Mouse (Mus musculus) stomach, embryonic 16.5 days (tissue): ENCODE data around the gene Camsap3. TPM values are rescaled to one million over a fixed set of nuclear protein-coding genes. Genes with fewer than 3 reads are reported as not detected.

ENCODE experiments used
- ATAC-seq: fragments of 200-750 bp; cut with Nextera tagmentation; 2 replicates; pipeline ENCODE4 v1.8.0; 2017; ENCODE audit warnings: moderate number of reproducible peaks, moderate TSS enrichment; ENCODE audit not compliant: insufficient read depth, low FRiP score
- H3K27ac ChIP-seq: fragments of 300-500 bp; sonication (generic); 2 replicates; pipeline ENCODE4 v1.5.1; 2014; ENCODE audit warnings: low read length
- H3K27me3 ChIP-seq: fragments of 300-500 bp; sonication (generic); 2 replicates; pipeline ENCODE4 v1.6.1; 2014; ENCODE audit warnings: low read length, control low read depth, mixed read lengths; ENCODE audit not compliant: control insufficient read depth, insufficient read depth
- H3K36me3 ChIP-seq: fragments of 300-500 bp; sonication (generic); 2 replicates; pipeline ENCODE4 v1.6.1; 2014; ENCODE audit warnings: low read length; ENCODE audit not compliant: control insufficient read depth, insufficient read depth
- H3K4me1 ChIP-seq: fragments of 300-500 bp; sonication (generic); 2 replicates; pipeline ENCODE4 v1.6.1; 2014; ENCODE audit warnings: low read length, control low read depth, mixed read lengths; ENCODE audit not compliant: control insufficient read depth, insufficient read depth
- H3K4me2 ChIP-seq: fragments of 300-500 bp; sonication (generic); 2 replicates; pipeline ENCODE4 v1.6.1; 2014; ENCODE audit warnings: low read depth, low read length, mixed read lengths
- H3K4me3 ChIP-seq: fragments of 300-500 bp; sonication (generic); replicated peaks from 2 replicates; pipeline ENCODE4 v1.5.1; 2014; ENCODE audit warnings: mild to moderate bottlenecking, low read length
- H3K9ac ChIP-seq: fragments of 300-500 bp; sonication (generic); 2 replicates; pipeline ENCODE4 v1.6.1; 2014; ENCODE audit warnings: low read length
- H3K9me3 ChIP-seq: fragments of 300-500 bp; sonication (generic); replicated peaks from 2 replicates; pipeline ENCODE4 v1.6.1; 2016; ENCODE audit warnings: low read length, control low read depth; ENCODE audit not compliant: control insufficient read depth
- WGBS: fragments of 180-500 bp; shearing (Covaris S2); extraction: QIAGEN DNeasy Blood & Tissue Kit; methylation state at CpG from one replicate; pipeline ENCODE4 v1.1.7; 2014; 5-methylcytosine and 5-hydroxymethylcytosine counted together
- polyA plus RNA-seq: library from polyadenylated mRNA; unstranded; fragments of >200 nt; fragmentation: Nextera tagmentation; extraction: Ambion mirVana; gene quantifications from 2 replicates; pipeline ENCODE4 v1.2.1, GENCODE M21; 2015

Camsap3 gene
- polyA plus RNA-seq, 1 experiment from 2014 or later, result 11.5 TPM

GRCm38 (mm10) chr8:3609816-3610150, 22.7 kb downstream of the Camsap3 start:
- peaks cover 17% of the 10 kb centered on the region for H3K36me3 ChIP-seq
- peak overlapping the region; percentile 56; the same call in 1 of the 2 replicates for H3K27ac ChIP-seq
- WGBS, result 63% methylated on average over 6 of the region's 6 CpGs
- no peaks in the 10 kb centered on the region for H3K4me1 ChIP-seq
- no peak overlapping the region for H3K4me3 ChIP-seq
- peak; percentile 31; the same call in 1 of the 2 replicates for ATAC-seq
- no peaks in the 10 kb centered on the region for H3K9me3 ChIP-seq
- no peak overlapping the region for H3K4me2 ChIP-seq
- no peaks in the 10 kb centered on the region for H3K27me3 ChIP-seq
- H3K9ac ChIP-seq, result no peak overlapping the region

DNA sequence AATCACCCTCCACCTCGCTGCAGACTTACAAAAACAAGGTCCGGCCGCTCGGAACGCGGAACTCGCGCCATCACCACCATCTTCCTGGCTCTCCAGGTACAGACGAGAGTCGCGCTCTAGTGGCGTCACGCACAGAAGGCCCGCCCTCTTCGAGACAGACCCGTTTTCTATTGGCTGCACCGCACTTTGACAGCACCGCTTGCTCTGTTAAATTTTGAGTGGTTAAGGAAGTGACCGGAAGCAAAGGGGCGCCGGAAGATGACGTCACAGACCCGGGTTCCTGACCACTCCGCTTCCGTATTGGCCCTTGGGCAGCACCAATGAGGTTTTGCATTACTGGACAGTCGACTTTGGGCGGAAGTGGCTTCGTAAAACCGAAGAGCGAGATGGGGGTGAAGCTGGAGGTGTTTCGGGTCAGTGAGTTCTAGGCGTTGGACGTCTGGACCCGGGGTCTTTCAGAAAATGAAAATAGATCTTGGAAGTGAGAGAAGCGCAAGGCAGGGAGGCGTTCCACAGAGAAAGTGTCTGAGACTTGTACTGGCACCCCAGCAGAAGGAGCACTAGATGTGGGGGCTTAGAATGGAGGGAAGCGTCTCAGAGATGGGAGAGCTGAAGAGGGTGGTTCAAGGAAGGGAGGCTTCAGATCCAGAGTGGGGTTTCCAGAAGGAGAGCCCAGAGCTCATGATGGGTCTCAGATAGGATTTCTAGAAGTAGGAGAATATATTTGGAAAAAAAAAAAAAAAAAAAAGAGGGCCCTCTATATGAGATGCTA, 34.3 kb downstream of the Camsap3 start, which contains the start of the genes Xab2 and Pet100:
Gene Xab2, minus strand, starts transcription at position 118 of the 772 bp plus-strand sequence.
Gene Pet100, plus strand, starts transcription at position 350 of the 772 bp plus-strand sequence.
- WGBS, result under 1% methylated on average over 37 of the region's 37 CpGs
- no peaks in the 10 kb centered on the region for H3K27me3 ChIP-seq
- H3K4me2 ChIP-seq, result peak within 1 kb of the TSS; percentile 96
- ATAC-seq, result peak; percentile 99
- peaks cover 15% of the 10 kb centered on the region; the same call in 1 of the 2 replicates for H3K36me3 ChIP-seq
- H3K4me1 ChIP-seq, result peaks cover 12% of the 10 kb centered on the region
- H3K9ac ChIP-seq, result peak within 1 kb of the TSS; percentile 85
- H3K4me3 ChIP-seq, result peak within 1 kb of the TSS; percentile 95
- H3K9me3 ChIP-seq, result no peaks in the 10 kb centered on the region
- no peak within 1 kb of the TSS for H3K27ac ChIP-seq

DNA sequence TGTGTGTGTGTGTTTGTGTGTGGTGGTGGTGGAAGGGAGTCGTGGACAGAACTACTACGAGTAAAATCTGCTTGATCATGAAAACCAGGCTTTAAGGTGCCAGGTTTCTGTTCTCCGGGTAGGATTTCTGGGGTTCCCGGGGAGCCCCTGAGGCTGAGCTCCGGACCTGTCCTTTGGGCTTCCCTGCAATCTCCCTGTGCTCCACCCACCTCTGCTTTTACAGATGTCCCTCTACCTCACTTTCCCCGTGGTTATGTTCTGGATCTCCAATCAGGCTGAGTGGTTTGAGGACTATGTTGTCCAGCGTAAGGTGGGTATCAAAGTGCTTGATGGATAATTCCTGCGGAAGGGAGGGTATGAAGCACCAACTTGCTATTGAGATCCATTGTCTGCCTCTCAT, 35.0 kb downstream of the Camsap3 start:
- Histone ChIP-seq H3K27ac (no peak overlapping the region), H3K4me1 (peaks cover 12% of the 10 kb centered on the region), H3K27me3 (no peaks in the 10 kb centered on the region), H3K9me3 (no peaks in the 10 kb centered on the region), H3K36me3 (peaks cover 11% of the 10 kb centered on the region; the same call in 1 of the 2 replicates), H3K9ac (peak overlapping the region; percentile 81; the same call in 1 of the 2 replicates), H3K4me2 (peak overlapping the region; percentile 88), H3K4me3 (peak overlapping the region; percentile 95)
- WGBS, result 65% methylated on average over 8 of the region's 8 CpGs
- no peak for ATAC-seq

GRCm38 (mm10) chr8:3625445-3625844, 38.4 kb downstream of the Camsap3 start, which contains the start of gene Pcp2:
Pcp2 (minus strand) TSS chr8:3625545.
- ATAC-seq, result no peak
- WGBS, result 45% methylated on average over 1 of the region's 1 CpGs
- Histone ChIP-seq H3K27ac (no peak within 1 kb of the TSS), H3K4me3 (no peak within 1 kb of the TSS), H3K27me3 (no peaks in the 10 kb centered on the region), H3K4me1 (peaks cover 6% of the 10 kb centered on the region), H3K9me3 (no peaks in the 10 kb centered on the region), H3K9ac (no peak within 1 kb of the TSS), H3K4me2 (no peak within 1 kb of the TSS), H3K36me3 (no peaks in the 10 kb centered on the region)

DNA sequence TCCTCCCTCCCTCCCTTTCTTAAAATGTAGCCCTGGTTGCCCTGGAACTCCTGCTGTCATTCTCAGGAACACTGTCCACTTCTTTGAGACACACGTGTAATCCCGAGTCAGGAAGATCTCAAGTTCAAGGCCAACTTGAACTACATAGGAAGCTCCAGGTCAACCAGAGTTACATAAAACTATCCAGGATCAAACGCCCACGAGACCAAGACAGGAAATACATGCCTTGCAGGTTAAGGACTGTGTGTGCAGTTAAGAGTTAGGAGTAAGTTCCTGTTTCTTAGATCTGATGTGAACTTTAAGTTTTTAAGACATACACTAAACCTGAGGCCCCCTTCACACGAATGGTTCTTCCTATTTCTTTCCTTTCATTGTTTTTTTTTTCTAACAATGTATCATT, 39.9 kb downstream of the Camsap3 start:
- Histone ChIP-seq H3K9ac (no peak overlapping the region), H3K4me3 (no peak overlapping the region), H3K4me1 (peaks cover 4% of the 10 kb centered on the region; the same call in 1 of the 2 replicates), H3K36me3 (no peaks in the 10 kb centered on the region), H3K4me2 (no peak overlapping the region), H3K27me3 (no peaks in the 10 kb centered on the region), H3K27ac (no peak overlapping the region), H3K9me3 (no peaks in the 10 kb centered on the region)
- 51% methylated on average over 5 of the region's 5 CpGs for WGBS
- no peak for ATAC-seq

DNA sequence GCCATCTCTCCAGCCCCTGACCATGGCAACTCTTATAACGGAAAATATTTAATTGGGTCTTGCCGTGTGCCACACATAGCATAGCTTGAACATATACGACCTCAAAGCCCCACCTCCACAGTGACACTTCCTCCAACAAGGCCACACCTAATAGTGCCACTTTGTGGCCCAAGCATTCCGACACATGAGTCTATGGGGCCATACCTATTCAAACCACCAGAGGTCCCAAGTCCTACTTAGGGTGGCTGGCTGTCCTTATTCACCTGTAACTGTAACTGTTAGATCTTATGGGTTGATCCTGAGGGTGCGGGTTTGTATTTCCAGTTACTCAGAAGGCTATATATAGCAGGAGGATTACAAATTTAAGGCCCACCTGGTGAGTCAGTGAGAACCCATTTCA, 40.9 kb downstream of the Camsap3 start:
- no peak for ATAC-seq
- no peaks in the 10 kb centered on the region for H3K9me3 ChIP-seq
- H3K27me3 ChIP-seq, result no peaks in the 10 kb centered on the region
- H3K4me3 ChIP-seq, result no peak overlapping the region
- 23% methylated on average over 5 of the region's 5 CpGs for WGBS
- H3K9ac ChIP-seq, result no peak overlapping the region
- H3K27ac ChIP-seq, result no peak overlapping the region
- no peaks in the 10 kb centered on the region for H3K36me3 ChIP-seq
- no peak overlapping the region for H3K4me2 ChIP-seq
- no peaks in the 10 kb centered on the region for H3K4me1 ChIP-seq

- ATAC-seq, result peak; percentile 93
- WGBS, result 6% methylated on average over 47 of the region's 47 CpGs
Observed at GRCm38 (mm10) chr8:3630647-3631477, 43.8 kb downstream of the Camsap3 start, which contains the start of gene Stxbp2. Stxbp2 (plus strand) TSS chr8:3630955.

DNA sequence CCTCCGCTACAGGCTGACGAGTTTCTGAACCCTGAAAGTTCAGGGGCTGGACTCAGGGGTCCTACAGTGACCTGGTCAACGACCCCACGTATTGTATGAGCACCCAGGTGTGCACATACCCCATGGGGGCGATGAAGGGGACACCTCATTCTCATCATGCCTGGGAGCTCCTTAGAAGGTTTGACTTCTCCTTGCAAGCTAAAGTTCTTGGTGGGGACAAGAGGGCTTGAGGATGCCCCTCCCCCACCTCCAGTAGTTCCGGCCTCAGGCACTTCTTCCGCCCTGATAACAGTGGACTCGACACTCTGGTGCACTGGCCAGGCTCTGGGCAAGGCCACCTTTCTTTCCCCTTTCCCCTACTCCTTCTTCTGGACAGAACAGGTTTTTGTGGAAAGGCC, 44.4 kb downstream of the Camsap3 start:
- Histone ChIP-seq H3K4me3 (peak overlapping the region; percentile 66), H3K9ac (peak overlapping the region; percentile 81), H3K4me2 (peak overlapping the region; percentile 84), H3K36me3 (0 out of 2 replicates have a peak, but pooled peaks cover 5% of the 10 kb centered on the region), H3K27me3 (no peaks in the 10 kb centered on the region), H3K27ac (0 out of 2 replicates have a peak overlapping the region, but pooled peaks have one; percentile 16), H3K4me1 (no peaks in the 10 kb centered on the region), H3K9me3 (no peaks in the 10 kb centered on the region)
- ATAC-seq, result peak; percentile 61; the same call in 1 of the 2 replicates
- whole genome bisulfite sequencing, result 9% methylated on average over 8 of the region's 8 CpGs

More at GRCm38 (mm10) chr8:3630647-3631477, 43.8 kb downstream of the Camsap3 start, which contains the start of gene Stxbp2:
- 0 out of 2 replicates have a peak, but pooled peaks cover 5% of the 10 kb centered on the region for H3K36me3 ChIP-seq
- peak within 1 kb of the TSS; percentile 66 for H3K4me3 ChIP-seq
- H3K27ac ChIP-seq, result 0 out of 2 replicates have a peak within 1 kb of the TSS, but pooled peaks have one; percentile 16
- H3K27me3 ChIP-seq, result no peaks in the 10 kb centered on the region
- H3K9ac ChIP-seq, result peak within 1 kb of the TSS; percentile 81
- H3K4me1 ChIP-seq, result no peaks in the 10 kb centered on the region
- H3K9me3 ChIP-seq, result no peaks in the 10 kb centered on the region
- peak within 1 kb of the TSS; percentile 84 for H3K4me2 ChIP-seq
